Mouse (Mus musculus): ENCODE measurements at regions not wholly inside any gene's neighbourhood (a gene's known extent, or its start where the extent isn't known, plus 50 kb on each side); places are given as distances from the start of the nearest gene placed in this dataset.

DNA sequence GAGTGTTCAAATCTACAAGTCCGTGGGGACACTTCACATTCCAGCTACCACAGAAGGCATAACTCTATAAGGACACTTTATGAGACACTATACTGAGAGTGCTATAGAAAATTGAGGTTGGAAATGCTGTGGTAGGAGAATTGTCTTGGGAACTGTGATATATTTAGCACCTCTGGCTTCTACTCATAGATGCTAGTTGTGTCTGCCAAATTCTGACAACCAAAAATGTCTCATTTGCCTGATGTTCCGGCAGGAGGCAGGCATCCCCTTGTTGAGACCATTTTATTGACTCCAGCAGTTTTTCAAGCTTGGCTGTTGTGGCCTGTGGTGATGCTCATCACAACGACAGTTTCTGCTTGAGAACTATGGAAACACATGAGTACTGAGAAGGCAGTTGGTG, 387.9 kb downstream of the Etnk1 start:
- H3K27ac ChIP-seq (ENCODE audit: low read depth, low read length): no peak overlapping the region
- no peak for DNase-seq (ENCODE audit: low spot score)
- H3K9me3 ChIP-seq (replicated peaks; ENCODE audit: control insufficient read depth, low read length): no peaks in the 10 kb centered on the region
- H3K9ac ChIP-seq (ENCODE audit: low read length): no peak overlapping the region
- ATAC-seq: no peak
- no peaks in the 10 kb centered on the region for H3K27me3 ChIP-seq (replicated peaks; ENCODE audit: control insufficient read depth, insufficient read depth, low read length)
- H3K36me3 ChIP-seq (ENCODE audit: control insufficient read depth, insufficient read depth, low read length): no peaks in the 10 kb centered on the region
- H3K4me1 ChIP-seq (ENCODE audit: control insufficient read depth, insufficient read depth, low read length): 0 out of 2 replicates have a peak, but pooled peaks cover 4% of the 10 kb centered on the region
- no peak overlapping the region for H3K4me2 ChIP-seq (ENCODE audit: low read length)
- WGBS: 88% methylated on average over 3 of the region's 3 CpGs
- H3K4me3 ChIP-seq (ENCODE audit: low read depth, low read length): no peak overlapping the region

DNA sequence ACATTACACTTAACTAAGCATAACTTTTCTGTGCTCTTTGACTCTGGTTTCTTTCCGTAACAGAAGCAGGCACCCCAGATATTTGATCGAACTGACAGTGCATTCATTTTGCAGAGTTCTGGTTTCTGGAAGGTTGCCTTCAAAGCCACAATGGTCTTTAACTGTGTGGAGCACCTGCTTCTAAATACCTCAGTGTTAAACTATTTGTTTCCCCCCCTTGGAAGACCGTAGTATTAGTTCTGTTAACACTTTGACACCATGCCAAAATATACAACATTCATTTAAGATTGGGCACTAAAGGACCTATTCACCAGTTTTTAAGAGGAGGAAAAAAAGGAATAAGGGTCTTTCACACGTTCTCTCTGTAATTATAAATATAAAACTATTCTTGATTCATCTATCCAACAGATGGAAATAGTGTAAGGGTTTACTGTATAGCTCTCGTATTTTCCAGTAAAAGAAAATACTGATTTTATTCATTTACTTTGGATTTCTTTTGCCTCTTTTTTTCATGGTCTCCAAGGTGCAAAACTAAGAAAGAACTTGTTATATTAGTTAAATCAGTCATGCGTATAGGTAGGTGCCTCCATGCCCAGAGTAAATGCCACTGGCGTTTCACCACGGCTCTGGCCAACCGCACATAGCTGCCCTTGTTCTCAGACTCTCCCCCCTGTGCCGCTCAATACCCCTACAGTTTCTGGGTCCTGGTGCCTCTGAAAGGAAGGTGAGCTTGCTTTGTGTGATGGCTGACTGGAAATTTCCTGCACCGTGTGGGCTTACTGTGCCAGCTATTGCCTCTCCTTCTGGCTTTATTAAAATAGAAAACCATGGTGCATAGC, 391.2 kb downstream of the Etnk1 start:
- 41% methylated on average over 11 of the region's 11 CpGs for WGBS

DNA sequence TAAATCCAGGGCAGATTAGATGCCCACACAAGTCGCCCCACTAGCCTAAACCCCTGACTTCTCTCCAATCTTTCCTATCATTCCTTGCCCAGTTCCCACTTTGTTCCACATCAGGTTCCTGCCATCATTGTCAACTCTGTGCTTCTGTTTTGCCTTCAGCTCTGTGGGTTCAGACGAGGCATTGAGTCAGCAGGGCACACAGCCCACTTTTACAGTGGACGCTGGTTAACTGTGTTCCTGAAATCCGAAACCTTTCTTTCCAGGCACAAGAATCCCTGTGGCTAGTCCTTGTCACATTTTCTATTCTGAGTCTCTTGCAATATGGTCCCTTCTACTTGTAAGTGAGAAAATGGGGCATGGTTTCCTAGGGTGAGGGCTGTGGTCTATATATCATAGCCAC, 392.3 kb downstream of the Etnk1 start:
- H3K36me3 ChIP-seq (ENCODE audit: control insufficient read depth, insufficient read depth, low read length): no peaks in the 10 kb centered on the region
- no peak overlapping the region for H3K4me2 ChIP-seq (ENCODE audit: low read length)
- no peak for DNase-seq (ENCODE audit: low spot score)
- 0 out of 2 replicates have a peak, but pooled peaks cover 4% of the 10 kb centered on the region for H3K4me1 ChIP-seq (ENCODE audit: control insufficient read depth, insufficient read depth, low read length)
- H3K4me3 ChIP-seq (ENCODE audit: low read depth, low read length): no peak overlapping the region
- 71% methylated on average over 4 of the region's 4 CpGs for WGBS
- no peak overlapping the region for H3K27ac ChIP-seq (ENCODE audit: low read depth, low read length)
- no peaks in the 10 kb centered on the region for H3K27me3 ChIP-seq (replicated peaks; ENCODE audit: control insufficient read depth, insufficient read depth, low read length)
- no peaks in the 10 kb centered on the region for H3K9me3 ChIP-seq (replicated peaks; ENCODE audit: control insufficient read depth, low read length)
- H3K9ac ChIP-seq (ENCODE audit: low read length): no peak overlapping the region
- ATAC-seq: no peak

More for the DNA sequence above, 391.2 kb downstream of the Etnk1 start:
- H3K4me1 ChIP-seq (ENCODE audit: control insufficient read depth, insufficient read depth, low read length): 0 out of 2 replicates have a peak, but pooled peaks cover 4% of the 10 kb centered on the region
- no peak for ATAC-seq
- H3K9me3 ChIP-seq (replicated peaks; ENCODE audit: control insufficient read depth, low read length): no peaks in the 10 kb centered on the region
- no peaks in the 10 kb centered on the region for H3K27me3 ChIP-seq (replicated peaks; ENCODE audit: control insufficient read depth, insufficient read depth, low read length)
- no peak overlapping the region for H3K9ac ChIP-seq (ENCODE audit: low read length)
- no peak overlapping the region for H3K4me3 ChIP-seq (ENCODE audit: low read depth, low read length)
- H3K4me2 ChIP-seq (ENCODE audit: low read length): no peak overlapping the region
- no peaks in the 10 kb centered on the region for H3K36me3 ChIP-seq (ENCODE audit: control insufficient read depth, insufficient read depth, low read length)
- DNase-seq (ENCODE audit: low spot score): no peak
- no peak overlapping the region; the same call in 1 of the 2 replicates for H3K27ac ChIP-seq (ENCODE audit: low read depth, low read length)

DNA sequence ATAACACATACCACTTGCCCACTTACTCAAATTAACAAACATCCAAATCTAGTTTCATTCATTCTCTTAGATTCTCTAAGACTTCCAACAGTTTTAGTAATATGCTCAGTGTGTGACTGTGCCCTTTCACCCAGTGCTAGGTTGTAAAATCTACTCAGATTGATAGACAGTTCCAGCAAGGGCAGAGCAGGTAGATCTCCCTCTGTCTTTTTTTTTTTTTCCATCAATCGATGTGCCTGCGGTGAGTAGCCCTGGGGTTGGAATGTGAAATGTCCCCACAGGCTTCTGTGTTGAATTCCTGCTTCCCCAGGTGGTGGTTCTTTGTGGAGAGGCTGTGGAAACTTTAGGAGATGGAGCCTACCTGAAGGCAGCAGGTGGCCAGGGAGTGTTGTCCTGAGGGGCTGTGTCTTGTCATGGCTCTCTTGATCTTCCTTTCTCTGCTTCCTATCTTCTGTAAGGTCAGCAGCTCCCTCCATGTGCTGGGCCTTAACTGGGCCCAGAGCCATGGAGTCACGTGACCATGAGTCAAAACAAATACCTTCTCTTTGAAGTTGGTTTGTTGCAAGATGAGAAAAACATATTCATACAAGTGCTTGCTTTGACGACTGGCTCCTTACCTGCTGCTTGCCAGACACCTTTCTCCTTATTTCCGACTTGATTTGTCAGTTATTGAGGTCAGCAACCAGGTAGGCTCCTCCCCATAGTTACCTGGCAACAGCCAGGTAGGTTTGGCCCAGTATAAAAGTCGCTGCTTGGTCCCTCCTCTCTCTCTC, 394.5 kb downstream of the Etnk1 start:
- H3K36me3 ChIP-seq (ENCODE audit: control insufficient read depth, insufficient read depth, low read length): no peaks in the 10 kb centered on the region

DNA sequence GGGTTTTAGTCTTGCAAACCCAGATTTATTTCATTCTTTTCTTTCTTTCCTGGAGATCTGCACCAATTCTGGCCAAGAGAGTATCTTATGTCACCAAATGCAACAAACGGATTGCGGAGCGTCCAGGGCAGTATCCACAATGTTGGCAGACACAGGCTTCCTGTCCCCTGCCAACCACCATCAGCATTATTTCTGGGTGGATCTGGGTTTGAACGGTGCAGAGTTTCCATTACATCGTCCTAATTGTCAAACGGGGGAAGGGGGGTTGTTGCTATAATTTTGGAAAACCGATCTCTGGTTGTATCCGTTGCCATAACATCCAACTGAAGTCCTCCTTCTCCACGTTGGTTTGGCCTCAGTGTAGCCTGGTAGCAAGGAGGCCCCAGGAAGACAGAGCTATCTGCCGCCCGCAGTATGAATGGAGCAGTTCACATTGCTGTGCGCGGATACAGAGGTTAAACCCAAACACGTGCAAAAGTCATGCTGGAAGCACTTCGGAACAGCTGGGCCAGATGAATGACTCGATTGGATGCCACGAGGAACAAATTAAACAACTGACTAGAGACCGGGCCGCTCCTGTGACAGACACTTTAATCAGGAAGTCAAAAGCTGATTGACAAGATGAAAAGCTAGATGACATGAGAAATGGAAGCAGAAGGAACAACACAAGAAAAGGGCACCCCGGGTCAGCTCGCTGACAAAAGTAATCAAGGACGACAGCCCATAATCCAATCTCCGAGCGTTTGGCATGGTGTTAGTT, 404.5 kb downstream of the Etnk1 start:
- Histone ChIP-seq H3K4me3 (ENCODE audit: low read depth, low read length) (no peak overlapping the region), H3K9ac (ENCODE audit: low read length) (no peak overlapping the region), H3K9me3 (replicated peaks; ENCODE audit: control insufficient read depth, low read length) (no peaks in the 10 kb centered on the region), H3K27me3 (replicated peaks; ENCODE audit: control insufficient read depth, insufficient read depth, low read length) (no peaks in the 10 kb centered on the region), H3K27ac (ENCODE audit: low read depth, low read length) (no peak overlapping the region), H3K4me1 (ENCODE audit: control insufficient read depth, insufficient read depth, low read length) (no peaks in the 10 kb centered on the region), H3K36me3 (ENCODE audit: control insufficient read depth, insufficient read depth, low read length) (no peaks in the 10 kb centered on the region), H3K4me2 (ENCODE audit: low read length) (no peak overlapping the region)
- WGBS: 84% methylated on average over 24 of the region's 24 CpGs
- ATAC-seq: no peak
- no peak for DNase-seq (ENCODE audit: low spot score)

More for the DNA sequence above, 394.5 kb downstream of the Etnk1 start:
- Histone ChIP-seq H3K4me1 (ENCODE audit: control insufficient read depth, insufficient read depth, low read length) (0 out of 2 replicates have a peak, but pooled peaks cover 4% of the 10 kb centered on the region), H3K9me3 (replicated peaks; ENCODE audit: control insufficient read depth, low read length) (no peaks in the 10 kb centered on the region), H3K4me2 (ENCODE audit: low read length) (no peak overlapping the region), H3K27me3 (replicated peaks; ENCODE audit: control insufficient read depth, insufficient read depth, low read length) (no peaks in the 10 kb centered on the region), H3K27ac (ENCODE audit: low read depth, low read length) (no peak overlapping the region), H3K9ac (ENCODE audit: low read length) (no peak overlapping the region), H3K4me3 (ENCODE audit: low read depth, low read length) (no peak overlapping the region)
- 69% methylated on average over 6 of the region's 6 CpGs for WGBS
- ATAC-seq (no peak), DNase-seq (ENCODE audit: low spot score) (no peak)

DNA sequence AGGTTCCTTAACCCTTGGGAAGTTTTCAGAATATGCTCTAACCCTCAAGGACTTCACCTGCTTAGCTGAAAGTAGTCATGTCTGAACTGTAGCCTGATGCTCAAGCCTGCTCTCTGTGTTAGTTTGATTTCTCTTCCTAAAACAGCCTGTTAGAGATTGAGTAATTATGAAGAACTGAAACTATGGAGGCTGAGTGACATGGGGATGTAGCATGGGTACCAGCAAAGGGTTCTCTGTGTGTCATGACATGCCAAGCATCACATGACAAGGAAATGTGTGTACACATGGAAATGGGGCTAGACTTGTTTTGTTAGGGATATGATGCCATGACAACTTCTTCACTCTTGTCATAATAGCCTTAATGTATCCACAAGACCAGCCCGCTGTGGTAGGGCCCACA, 412.2 kb downstream of the Etnk1 start:
- no peak for ATAC-seq
- Histone ChIP-seq H3K36me3 (ENCODE audit: control insufficient read depth, insufficient read depth, low read length) (no peaks in the 10 kb centered on the region), H3K27ac (ENCODE audit: low read depth, low read length) (no peak overlapping the region), H3K4me2 (ENCODE audit: low read length) (no peak overlapping the region), H3K4me1 (ENCODE audit: control insufficient read depth, insufficient read depth, low read length) (no peaks in the 10 kb centered on the region), H3K27me3 (replicated peaks; ENCODE audit: control insufficient read depth, insufficient read depth, low read length) (no peaks in the 10 kb centered on the region), H3K4me3 (ENCODE audit: low read depth, low read length) (no peak overlapping the region), H3K9me3 (replicated peaks; ENCODE audit: control insufficient read depth, low read length) (no peaks in the 10 kb centered on the region), H3K9ac (ENCODE audit: low read length) (no peak overlapping the region)
- no peak for DNase-seq (ENCODE audit: low spot score)
- WGBS: 91% methylated on average over 1 of the region's 1 CpGs

DNA sequence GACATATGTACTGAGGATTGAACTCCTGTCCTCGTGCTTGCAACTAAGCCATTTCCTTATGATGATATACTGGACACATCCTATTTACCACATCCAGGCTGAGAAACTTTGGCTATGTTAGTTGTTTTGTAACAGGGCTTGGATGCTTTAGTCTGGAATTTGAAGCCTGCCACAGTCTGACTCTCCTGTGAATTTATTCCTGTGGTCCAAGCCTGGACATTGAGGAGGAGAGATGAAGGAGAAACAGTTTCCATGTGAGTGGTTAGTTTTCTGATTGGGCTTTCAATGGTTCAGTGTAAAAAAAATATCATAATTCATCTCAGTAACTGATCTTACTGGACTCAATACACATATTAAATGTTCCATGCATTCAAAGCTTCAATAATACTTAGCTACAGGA, 422.6 kb downstream of the Etnk1 start:
- ATAC-seq (no peak), DNase-seq (ENCODE audit: low spot score) (no peak)
- no peak overlapping the region for H3K4me3 ChIP-seq (ENCODE audit: low read depth, low read length)
- WGBS: 55% methylated on average over 1 of the region's 1 CpGs
- no peak overlapping the region for H3K4me2 ChIP-seq (ENCODE audit: low read length)
- H3K27ac ChIP-seq (ENCODE audit: low read depth, low read length): no peak overlapping the region
- no peaks in the 10 kb centered on the region for H3K27me3 ChIP-seq (replicated peaks; ENCODE audit: control insufficient read depth, insufficient read depth, low read length)
- H3K9ac ChIP-seq (ENCODE audit: low read length): no peak overlapping the region
- H3K9me3 ChIP-seq (replicated peaks; ENCODE audit: control insufficient read depth, low read length): no peaks in the 10 kb centered on the region
- no peaks in the 10 kb centered on the region for H3K4me1 ChIP-seq (ENCODE audit: control insufficient read depth, insufficient read depth, low read length)
- H3K36me3 ChIP-seq (ENCODE audit: control insufficient read depth, insufficient read depth, low read length): no peaks in the 10 kb centered on the region

DNA sequence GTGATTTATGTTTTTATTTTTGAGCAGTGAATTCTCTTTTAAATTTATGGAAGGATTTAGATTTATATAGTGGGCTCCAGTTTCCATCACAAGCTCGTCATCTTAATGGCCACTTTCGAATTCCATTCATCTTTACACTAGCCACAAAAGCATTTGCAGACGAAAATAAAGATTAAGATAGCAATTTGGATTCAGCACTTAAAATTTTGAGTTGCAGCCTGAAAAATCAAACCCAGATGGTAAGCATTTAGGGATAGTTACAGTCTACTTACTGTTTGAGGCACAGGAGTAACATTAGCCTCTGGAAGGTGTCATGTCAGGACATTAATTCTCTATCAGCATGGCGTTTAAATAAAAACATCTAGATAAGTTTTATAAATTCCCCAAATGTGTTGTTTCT, 423.2 kb downstream of the Etnk1 start:
- Histone ChIP-seq H3K27ac (ENCODE audit: low read depth, low read length) (no peak overlapping the region), H3K9ac (ENCODE audit: low read length) (no peak overlapping the region), H3K4me2 (ENCODE audit: low read length) (no peak overlapping the region), H3K9me3 (replicated peaks; ENCODE audit: control insufficient read depth, low read length) (no peaks in the 10 kb centered on the region), H3K27me3 (replicated peaks; ENCODE audit: control insufficient read depth, insufficient read depth, low read length) (no peaks in the 10 kb centered on the region), H3K4me1 (ENCODE audit: control insufficient read depth, insufficient read depth, low read length) (no peaks in the 10 kb centered on the region), H3K36me3 (ENCODE audit: control insufficient read depth, insufficient read depth, low read length) (no peaks in the 10 kb centered on the region), H3K4me3 (ENCODE audit: low read depth, low read length) (no peak overlapping the region)
- DNase-seq (ENCODE audit: low spot score) (no peak), ATAC-seq (no peak)
- WGBS: 90% methylated on average over 4 of the region's 4 CpGs
